Mouse (Mus musculus) yolk sac, embryonic 10.5 days (tissue): ENCODE results near the gene Borcs7.
A peak's percentile ranks its signal among the peaks of the same experiment; 100 is the strongest.

ENCODE experiments used
- DNase-seq: peaks from one replicate; pipeline ENCODE4 v3.0.0-alpha.2; 2017; ENCODE audit warnings: low spot score

Borcs7 gene

GRCm38 (mm10) chr19:46662784-46663183, 26.9 kb upstream of the Borcs7 start:
- no peak for DNase-seq

- DNase-seq: no peak
Observed at GRCm38 (mm10) chr19:46665474-46665873, 24.2 kb upstream of the Borcs7 start.

- DNase-seq: no peak
Observed at GRCm38 (mm10) chr19:46667300-46667699, 22.4 kb upstream of the Borcs7 start.

GRCm38 (mm10) chr19:46668263-46668662, 21.4 kb upstream of the Borcs7 start:
- no peak for DNase-seq

GRCm38 (mm10) chr19:46669802-46670201, 19.9 kb upstream of the Borcs7 start:
- no peak for DNase-seq

GRCm38 (mm10) chr19:46670691-46671090, 19.0 kb upstream of the Borcs7 start:
- peak; percentile 60 for DNase-seq

- peak; percentile 73 for DNase-seq
Observed at GRCm38 (mm10) chr19:46672766-46673418, 16.8 kb upstream of the Borcs7 start, which contains the start of gene Cyp17a1. Cyp17a1 (minus strand) TSS chr19:46673172.

- no peak for DNase-seq
Observed at GRCm38 (mm10) chr19:46675641-46676040, 14.1 kb upstream of the Borcs7 start.

- DNase-seq: peak; percentile 45
Observed at GRCm38 (mm10) chr19:46679720-46680383, 9.9 kb upstream of the Borcs7 start.

- DNase-seq: no peak
Observed at GRCm38 (mm10) chr19:46690387-46690786, 681 bp downstream of the Borcs7 start.

- no peak for DNase-seq
Observed at GRCm38 (mm10) chr19:46691078-46691477, 1.4 kb downstream of the Borcs7 start.

- no peak for DNase-seq
Observed at GRCm38 (mm10) chr19:46693146-46693545, 3.4 kb downstream of the Borcs7 start.

GRCm38 (mm10) chr19:46696482-46696881, 6.8 kb downstream of the Borcs7 start:
- DNase-seq: no peak

GRCm38 (mm10) chr19:46696943-46697342, 7.2 kb downstream of the Borcs7 start:
- no peak for DNase-seq

GRCm38 (mm10) chr19:46697840-46698517, 8.3 kb downstream of the Borcs7 start:
- no peak for DNase-seq

GRCm38 (mm10) chr19:46699011-46699481, 9.3 kb downstream of the Borcs7 start:
- DNase-seq: no peak

- no peak for DNase-seq
Observed at GRCm38 (mm10) chr19:46701156-46701555, 11.4 kb downstream of the Borcs7 start.

- no peak for DNase-seq
Observed at GRCm38 (mm10) chr19:46705779-46706495, 16.2 kb downstream of the Borcs7 start.

- no peak for DNase-seq
Observed at GRCm38 (mm10) chr19:46706540-46707295, 17.0 kb downstream of the Borcs7 start.

GRCm38 (mm10) chr19:46707296-46708151, 17.8 kb downstream of the Borcs7 start, which contains the start of gene As3mt:
As3mt (plus strand) TSS chr19:46707458.
- peak; percentile 93 for DNase-seq
